Mouse (Mus musculus) v-Abl transformed pro-B cells (cell line): Measurements from ENCODE around the gene Zfp879.

ENCODE experiments used
- in situ Hi-C, 2 experiments: fragments of 400-800 bp; cut with MboI; formaldehyde crosslinking; loops; one replicate each; pipeline ENCODE4 v1.15.1; 2025; ENCODE audit not compliant: unreplicated experiment in 2 of 2

The Zfp879 gene

GRCm38 (mm10) chr11:50841023-50841735 is at the start of gene Zfp879:
TSS of gene Zfp879 (minus strand) at chr11:50841552.
- in situ Hi-C loops: loop anchor here in 1 of 2 experiments (25.0 kb wide), 2 partner anchors 604 to 704 kb away; partner anchors contain the start of genes Ltc4s and Tbc1d9b

GRCm38 (mm10) chr11:50887390-50888128 is 46.2 kb upstream of the Zfp879 start, which contains the start of gene Zfp454:
TSS of gene Zfp454 (minus strand) at chr11:50887651.
- in situ Hi-C loops: loop anchor here in 1 of 2 experiments (10.0 kb wide), 1 partner anchor 113 kb away; no protein-coding TSS in a partner anchor

GRCm38 (mm10) chr11:50886933-50887293 is 45.6 kb upstream of the Zfp879 start:
- in situ Hi-C loops: loop anchor here in 1 of 2 experiments (10.0 kb wide), 1 partner anchor 112 kb away; no protein-coding TSS in a partner anchor

- in situ Hi-C loops: loop anchor here in 1 of 2 experiments (10.0 kb wide), 1 partner anchor 112 kb away; no protein-coding TSS in a partner anchor
Observed at GRCm38 (mm10) chr11:50886231-50886932, 45.0 kb upstream of the Zfp879 start.

- in situ Hi-C loops: loop anchor here in 1 of 2 experiments (10.0 kb wide), 1 partner anchor 109 kb away; no protein-coding TSS in a partner anchor
Observed at GRCm38 (mm10) chr11:50883756-50884155, 42.4 kb upstream of the Zfp879 start.

- in situ Hi-C loops: no loop called here
Observed at GRCm38 (mm10) chr11:50878641-50879040, 37.3 kb upstream of the Zfp879 start.

GRCm38 (mm10) chr11:50850989-50851601 is 9.7 kb upstream of the Zfp879 start:
- in situ Hi-C loops: no loop called here

GRCm38 (mm10) chr11:50850177-50850735 is 8.9 kb upstream of the Zfp879 start, which contains the start of gene Grm6:
TSS of gene Grm6 (plus strand) at chr11:50850685.
- in situ Hi-C loops: no loop called here

GRCm38 (mm10) chr11:50849310-50849709 is 8.0 kb upstream of the Zfp879 start:
- in situ Hi-C loops: loop anchor here in 1 of 2 experiments (25.0 kb wide), 2 partner anchors 612 to 712 kb away; partner anchors contain the start of genes Ltc4s and Tbc1d9b

GRCm38 (mm10) chr11:50848520-50849137 is 7.3 kb upstream of the Zfp879 start:
- in situ Hi-C loops: loop anchor here in 1 of 2 experiments (25.0 kb wide), 2 partner anchors 611 to 711 kb away; partner anchors contain the start of genes Ltc4s and Tbc1d9b

- in situ Hi-C loops: loop anchor here in 1 of 2 experiments (25.0 kb wide), 2 partner anchors 610 to 710 kb away; partner anchors contain the start of genes Ltc4s and Tbc1d9b
Observed at GRCm38 (mm10) chr11:50847047-50847446, 5.7 kb upstream of the Zfp879 start.

GRCm38 (mm10) chr11:50845951-50846350 is 4.6 kb upstream of the Zfp879 start:
- in situ Hi-C loops: loop anchor here in 1 of 2 experiments (25.0 kb wide), 2 partner anchors 609 to 709 kb away; partner anchors contain the start of genes Ltc4s and Tbc1d9b

GRCm38 (mm10) chr11:50835727-50836126 is 5.6 kb downstream of the Zfp879 start:
- in situ Hi-C loops: loop anchor here in 1 of 2 experiments (25.0 kb wide), 2 partner anchors 598 to 698 kb away; partner anchors contain the start of genes Ltc4s and Tbc1d9b

GRCm38 (mm10) chr11:50827010-50827953 is 14.1 kb downstream of the Zfp879 start, which contains the start of gene Zfp354c:
TSS of gene Zfp354c (minus strand) at chr11:50827724.
- in situ Hi-C loops: loop anchor here in 1 of 2 experiments (25.0 kb wide), 2 partner anchors 590 to 690 kb away; partner anchors contain the start of genes Ltc4s and Tbc1d9b

- in situ Hi-C loops: loop anchor here in 1 of 2 experiments (25.0 kb wide), 2 partner anchors 589 to 689 kb away; partner anchors contain the start of genes Ltc4s and Tbc1d9b
Observed at GRCm38 (mm10) chr11:50826214-50826613, 15.1 kb downstream of the Zfp879 start.

- in situ Hi-C loops: loop anchor here in 1 of 2 experiments (25.0 kb wide), 1 partner anchor 448 kb away; the partner anchor contains the start of genes BC049762 and Clk4
Observed at GRCm38 (mm10) chr11:50814233-50814632, 27.1 kb downstream of the Zfp879 start.

GRCm38 (mm10) chr11:50798836-50799235 is 42.5 kb downstream of the Zfp879 start:
- in situ Hi-C loops: no loop called here
